Mouse (Mus musculus) cerebellum, adult 9-10 months (tissue): ENCODE results near the gene Crocc2.

Experiments used
- DNase-seq: peaks from one replicate; pipeline ENCODE4 v3.0.0; 2022

Crocc2 gene

GRCm38 (mm10) chr1:93277041-93277440, 108.5 kb downstream of the Crocc2 start:
- DNase-seq, result no peak
